Mouse (Mus musculus): ENCODE measurements at regions not wholly inside any gene's neighbourhood (a gene's known extent, or its start where the extent isn't known, plus 50 kb on each side); places are given as distances from the start of the nearest gene placed in this dataset.

DNA sequence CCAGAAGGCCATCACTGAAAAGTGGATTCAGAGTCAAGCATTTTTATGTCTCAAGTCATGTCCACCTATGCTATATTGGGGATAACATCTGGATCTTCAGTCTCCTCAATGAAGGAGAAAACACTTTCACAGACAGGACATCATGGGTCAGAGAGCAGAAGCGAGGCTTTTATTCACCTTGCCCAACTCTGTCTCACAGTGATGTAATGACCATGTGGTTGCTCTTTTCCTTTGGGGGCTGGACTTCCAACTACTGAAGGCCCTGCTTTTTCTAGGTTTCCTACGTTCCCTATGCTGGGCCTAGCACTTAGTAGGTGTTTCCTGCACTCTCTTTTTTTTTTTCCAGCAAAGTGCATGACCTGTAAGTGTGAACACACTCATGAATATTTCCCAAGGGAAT lies 130.4 kb downstream of the 4933412E24Rik start:
- TF ChIP-seq CTCF (IDR thresholded peaks at IDR 0.05; ENCODE audit: insufficient read depth, low read depth, low read length) (no peak), POLR2A (IDR thresholded peaks at IDR 0.05; ENCODE audit: insufficient read depth, low read depth, low read length) (no peak)

All from olfactory bulb, adult 2 months (tissue).